Mouse (Mus musculus) mature B cell (primary cell): ENCODE data around the gene Mex3b.

Source experiments
- in situ Hi-C: fragments of 300-500 bp; cut with MboI; formaldehyde crosslinking; loops from 2 replicates; pipeline ENCODE4 v1.14.3; 2019

Mex3b gene

DNA sequence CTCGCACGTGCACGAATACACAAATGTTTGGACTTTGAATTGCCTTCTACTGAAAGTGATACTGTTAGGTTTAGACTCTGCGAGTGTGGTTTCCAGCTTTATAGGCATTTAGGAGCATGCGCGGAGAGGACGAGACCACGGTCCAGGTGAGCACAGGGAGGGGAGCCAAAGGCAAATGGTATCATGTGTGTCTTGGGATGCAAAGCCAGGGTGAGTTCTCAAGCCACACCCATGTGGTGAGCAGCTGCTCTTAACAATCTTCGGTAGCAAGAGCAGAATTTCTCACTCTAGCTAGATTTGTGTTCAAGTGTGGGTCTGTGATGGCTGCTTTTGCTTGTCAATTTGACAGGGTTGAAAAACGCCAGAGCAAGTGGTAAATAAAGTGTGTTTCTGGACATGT, 44.4 kb downstream of the Mex3b start:
- in situ Hi-C loops, result no loop called here

DNA sequence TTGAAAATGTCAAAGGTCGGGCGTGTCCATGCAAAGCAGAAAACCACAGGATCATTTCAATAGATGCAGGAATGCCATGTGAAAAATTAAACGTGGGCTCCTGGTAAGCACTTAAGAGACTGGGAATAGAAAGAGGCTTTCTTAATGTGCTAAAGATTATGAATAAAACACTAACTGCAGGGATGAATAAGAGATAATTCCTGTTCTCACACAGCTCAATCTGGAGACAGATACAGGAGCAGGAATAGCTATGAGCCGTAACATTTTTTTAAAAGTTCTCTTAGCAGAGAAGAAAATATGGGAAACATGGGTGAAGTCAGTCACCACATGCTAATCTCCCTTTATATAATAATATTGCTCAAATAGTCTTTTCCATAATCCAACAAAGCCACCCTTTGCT, 47.2 kb downstream of the Mex3b start:
- in situ Hi-C loops, result no loop called here
